Mouse (Mus musculus) neural tube, embryonic 14.5 days (tissue): ENCODE measurements around the gene Rpa1. TPM values are rescaled to one million over a fixed set of nuclear protein-coding genes. Genes with fewer than 3 reads are reported as not detected.

ENCODE experiments used
- microRNA-seq: library from miRNA; unstranded; fragments of <30 nt; microRNA quantifications from one replicate; pipeline ENCODE4, GENCODE M21; 2016
- polyA plus RNA-seq: library from polyadenylated mRNA; unstranded; fragments of >200 nt; fragmentation: Nextera tagmentation; extraction: Ambion mirVana; gene quantifications from 2 replicates; pipeline ENCODE4 v1.2.1, GENCODE M21; 2014

Gene Rpa1
- polyA plus RNA-seq, 1 experiment from 2014 or later = 41.4 TPM

Small RNAs within 50 kb of the gene (microRNA-seq; reads per million reads assigned to microRNA genes)
- not detected for gene Gm47300

Other genes starting within 250 kb of the Rpa1 start
- 0.33 and 2.6 TPM in 2 replicates for gene Hic1, start 178.8 kb downstream of the Rpa1 start, polyA plus RNA-seq
- gene Ovca2, start 169.5 kb downstream of the Rpa1 start, polyA plus RNA-seq = 15.3 and 20.7 TPM in 2 replicates
- 11.4 and 15.6 TPM in 2 replicates for gene Dph1, start 157.1 kb downstream of the Rpa1 start, polyA plus RNA-seq
- 12.7 and 16.0 TPM in 2 replicates for gene Rtn4rl1, start 154.5 kb downstream of the Rpa1 start, polyA plus RNA-seq
- 15.3 and 17.7 TPM in 2 replicates for gene Smyd4, start 109 bp upstream of the Rpa1 start, polyA plus RNA-seq
- 5.1 and 80.9 TPM in 2 replicates for gene Serpinf1, start 74.4 kb upstream of the Rpa1 start, polyA plus RNA-seq
- gene Serpinf2, start 91.3 kb upstream of the Rpa1 start, polyA plus RNA-seq = 0.27 TPM in 2 replicates
- gene Wdr81, start 106.4 kb upstream of the Rpa1 start, polyA plus RNA-seq = 6.3 and 7.4 TPM in 2 replicates
- 1.8 and 4.0 TPM in 2 replicates for gene Tlcd2, start 113.4 kb upstream of the Rpa1 start, polyA plus RNA-seq
- gene Prpf8, start 138.5 kb upstream of the Rpa1 start, polyA plus RNA-seq = 65.0 and 82.8 TPM in 2 replicates
- 2.8 and 3.5 TPM in 2 replicates for gene Rilp, start 161.8 kb upstream of the Rpa1 start, polyA plus RNA-seq
- gene Scarf1, start 165.2 kb upstream of the Rpa1 start, polyA plus RNA-seq = 1.8 and 3.8 TPM in 2 replicates
- 15.5 and 17.0 TPM in 2 replicates for gene Slc43a2, start 183.4 kb upstream of the Rpa1 start, polyA plus RNA-seq
- 128 TPM in 2 replicates for gene Pitpna, start 239.8 kb upstream of the Rpa1 start, polyA plus RNA-seq